Mouse (Mus musculus): ENCODE measurements around the gene Lad1. TPM values are rescaled to one million over a fixed set of nuclear protein-coding genes. Genes with fewer than 3 reads are reported as not detected.
A peak's percentile ranks its signal among the peaks of the same experiment; 100 is the strongest.

The Lad1 gene
- polyA plus RNA-seq, 1 experiment: 20.5 TPM

DNA sequence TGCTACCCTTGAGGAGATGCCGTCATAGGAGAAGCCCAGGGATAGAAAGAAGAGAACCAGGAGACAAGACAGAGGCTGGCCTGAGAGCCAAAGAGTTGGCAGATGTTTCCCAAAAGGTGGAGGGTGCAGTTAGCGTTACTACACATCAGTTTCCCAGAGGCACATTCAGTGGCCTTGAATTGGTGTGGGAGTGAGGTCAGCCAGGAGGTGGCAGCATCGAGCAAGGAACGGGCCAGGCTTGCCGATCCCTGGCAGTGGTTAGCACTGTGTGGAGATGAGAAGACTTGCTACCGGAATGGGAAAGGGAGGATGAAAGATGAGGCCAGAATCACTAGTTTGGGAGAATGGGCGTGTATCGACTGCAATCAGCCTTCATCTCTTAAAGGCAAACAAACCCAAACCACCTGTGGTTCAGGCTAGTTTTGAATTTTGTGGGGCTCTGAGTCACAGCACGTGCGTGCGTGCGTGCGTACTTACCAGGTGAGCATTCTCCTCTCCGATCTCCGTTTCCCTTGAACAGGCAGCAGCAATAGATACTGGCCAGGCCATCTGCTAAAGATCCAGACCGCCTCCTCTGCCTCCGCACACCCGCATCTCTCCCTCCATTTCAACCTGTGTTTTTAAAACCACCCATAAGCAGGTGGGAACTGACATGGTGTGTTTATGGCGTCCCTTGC, 47.3 kb downstream of the Lad1 start:
- TF ChIP-seq CTCF (IDR thresholded peaks at IDR 0.05; ENCODE audit: low read depth, low read length) (peak; percentile 98), EP300 (IDR thresholded peaks at IDR 0.05; ENCODE audit: insufficient read depth, low read depth, low read length) (no peak)
- H3K27me3 ChIP-seq (ENCODE audit: control insufficient read depth, insufficient read depth, low read length, poor library complexity, severe bottlenecking): no peaks in the 10 kb centered on the region
- H3K9me3 ChIP-seq (replicated peaks; ENCODE audit: control insufficient read depth, insufficient read depth, low read length, poor library complexity, severe bottlenecking): no peaks in the 10 kb centered on the region
- H3K36me3 ChIP-seq (ENCODE audit: control insufficient read depth, insufficient read depth, low read length, poor library complexity, severe bottlenecking): no peaks in the 10 kb centered on the region
- peak overlapping the region; percentile 37 for H3K4me3 ChIP-seq (ENCODE audit: low read depth, low read length)
- H3K9ac ChIP-seq (ENCODE audit: low read depth, poor library complexity, severe bottlenecking): no peak overlapping the region; the same call in 1 of the 2 replicates
- H3K27ac ChIP-seq (ENCODE audit: insufficient read depth, low read length): no peak overlapping the region
- H3K4me1 ChIP-seq (ENCODE audit: control insufficient read depth, insufficient read depth, low read length): no peaks in the 10 kb centered on the region

DNA sequence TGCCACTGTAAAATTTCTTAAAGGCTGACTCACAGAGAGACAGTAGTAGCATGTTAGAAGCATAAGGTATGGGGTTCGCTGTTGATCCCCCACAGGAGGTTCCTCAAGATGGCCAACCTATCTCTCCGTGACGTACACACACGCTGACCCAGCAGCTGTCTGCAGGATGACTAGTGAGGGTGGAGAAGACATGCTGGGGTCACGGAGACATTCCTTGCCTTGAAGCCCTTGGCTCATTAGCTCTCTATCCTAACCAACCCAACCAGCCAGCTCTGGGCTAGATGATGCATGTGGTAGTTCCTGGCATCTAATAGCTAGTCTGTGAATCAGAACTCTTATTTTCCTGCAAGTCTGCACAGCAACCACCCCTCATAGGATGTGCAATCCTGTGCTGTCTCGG, 50.2 kb downstream of the Lad1 start:
- Histone ChIP-seq H3K27me3 (ENCODE audit: control insufficient read depth, insufficient read depth, low read length, poor library complexity, severe bottlenecking) (no peaks in the 10 kb centered on the region), H3K36me3 (ENCODE audit: control insufficient read depth, insufficient read depth, low read length, poor library complexity, severe bottlenecking) (no peaks in the 10 kb centered on the region), H3K9me3 (replicated peaks; ENCODE audit: control insufficient read depth, insufficient read depth, low read length, poor library complexity, severe bottlenecking) (no peaks in the 10 kb centered on the region), H3K9ac (ENCODE audit: low read depth, poor library complexity, severe bottlenecking) (no peak overlapping the region), H3K4me1 (ENCODE audit: control insufficient read depth, insufficient read depth, low read length) (no peaks in the 10 kb centered on the region), H3K27ac (ENCODE audit: insufficient read depth, low read length) (no peak overlapping the region), H3K4me3 (ENCODE audit: low read depth, low read length) (no peak overlapping the region)
- TF ChIP-seq POLR2A (IDR thresholded peaks at IDR 0.05; ENCODE audit: insufficient read depth, low read length) (no peak), CTCF (IDR thresholded peaks at IDR 0.05; ENCODE audit: low read depth, low read length) (no peak), EP300 (IDR thresholded peaks at IDR 0.05; ENCODE audit: insufficient read depth, low read depth, low read length) (no peak)

DNA sequence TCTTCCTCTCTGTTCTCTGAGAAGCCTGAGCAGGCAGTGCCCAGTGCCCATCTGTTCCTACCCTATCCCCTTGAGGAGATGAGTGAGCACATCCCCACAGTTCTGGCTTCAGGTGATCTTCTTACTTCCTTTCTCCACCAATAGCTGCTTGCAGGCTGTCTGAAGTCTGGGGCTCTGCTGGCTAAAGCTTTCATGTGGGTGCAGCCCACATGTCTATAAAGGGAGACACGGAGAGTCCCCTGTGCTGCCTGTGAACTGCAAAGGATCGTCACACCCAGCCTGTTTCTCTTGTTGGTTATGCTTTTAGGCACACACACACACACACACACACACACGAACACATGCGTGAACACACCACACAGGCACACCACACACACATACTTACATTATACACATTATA, 54.6 kb downstream of the Lad1 start:
- no peak overlapping the region for H3K4me3 ChIP-seq (ENCODE audit: low read depth, low read length)
- H3K27ac ChIP-seq (ENCODE audit: insufficient read depth, low read length): no peak overlapping the region
- H3K36me3 ChIP-seq (ENCODE audit: control insufficient read depth, insufficient read depth, low read length, poor library complexity, severe bottlenecking): no peaks in the 10 kb centered on the region
- no peaks in the 10 kb centered on the region for H3K27me3 ChIP-seq (ENCODE audit: control insufficient read depth, insufficient read depth, low read length, poor library complexity, severe bottlenecking)
- H3K9me3 ChIP-seq (replicated peaks; ENCODE audit: control insufficient read depth, insufficient read depth, low read length, poor library complexity, severe bottlenecking): no peaks in the 10 kb centered on the region
- no peak overlapping the region for H3K9ac ChIP-seq (ENCODE audit: low read depth, poor library complexity, severe bottlenecking)
- H3K4me1 ChIP-seq (ENCODE audit: control insufficient read depth, insufficient read depth, low read length): no peaks in the 10 kb centered on the region
- TF ChIP-seq EP300 (IDR thresholded peaks at IDR 0.05; ENCODE audit: insufficient read depth, low read depth, low read length): no peak
- TF ChIP-seq CTCF (IDR thresholded peaks at IDR 0.05; ENCODE audit: low read depth, low read length): no peak
- no peak for TF ChIP-seq POLR2A (IDR thresholded peaks at IDR 0.05; ENCODE audit: insufficient read depth, low read length)

DNA sequence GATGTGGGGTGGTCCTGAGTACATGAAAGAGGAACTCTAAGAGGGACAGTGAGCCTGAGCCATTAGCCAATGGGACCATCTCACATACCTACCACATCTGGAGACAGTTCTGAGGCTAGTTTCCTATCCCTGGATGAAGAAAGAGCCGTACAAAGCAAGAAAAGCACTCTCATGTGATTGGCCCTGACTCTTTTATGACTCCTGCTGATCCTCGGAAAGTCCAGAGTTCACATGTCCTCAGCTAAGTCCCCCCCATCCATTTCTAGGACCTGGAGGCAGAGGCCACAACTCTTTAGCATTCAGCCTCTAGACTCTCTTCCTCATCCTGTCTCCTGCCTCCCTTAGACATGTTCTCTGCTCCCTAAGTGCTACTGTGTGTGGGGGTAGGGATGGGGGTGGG, 58.9 kb downstream of the Lad1 start:
- Histone ChIP-seq H3K9ac (ENCODE audit: low read depth, poor library complexity, severe bottlenecking) (no peak overlapping the region), H3K36me3 (ENCODE audit: control insufficient read depth, insufficient read depth, low read length, poor library complexity, severe bottlenecking) (no peaks in the 10 kb centered on the region), H3K4me3 (ENCODE audit: low read depth, low read length) (no peak overlapping the region), H3K4me1 (ENCODE audit: control insufficient read depth, insufficient read depth, low read length) (no peaks in the 10 kb centered on the region), H3K9me3 (replicated peaks; ENCODE audit: control insufficient read depth, insufficient read depth, low read length, poor library complexity, severe bottlenecking) (no peaks in the 10 kb centered on the region), H3K27me3 (ENCODE audit: control insufficient read depth, insufficient read depth, low read length, poor library complexity, severe bottlenecking) (no peaks in the 10 kb centered on the region), H3K27ac (ENCODE audit: insufficient read depth, low read length) (no peak overlapping the region)
- TF ChIP-seq EP300 (IDR thresholded peaks at IDR 0.05; ENCODE audit: insufficient read depth, low read depth, low read length) (no peak), CTCF (IDR thresholded peaks at IDR 0.05; ENCODE audit: low read depth, low read length) (no peak), POLR2A (IDR thresholded peaks at IDR 0.05; ENCODE audit: insufficient read depth, low read length) (no peak)

DNA sequence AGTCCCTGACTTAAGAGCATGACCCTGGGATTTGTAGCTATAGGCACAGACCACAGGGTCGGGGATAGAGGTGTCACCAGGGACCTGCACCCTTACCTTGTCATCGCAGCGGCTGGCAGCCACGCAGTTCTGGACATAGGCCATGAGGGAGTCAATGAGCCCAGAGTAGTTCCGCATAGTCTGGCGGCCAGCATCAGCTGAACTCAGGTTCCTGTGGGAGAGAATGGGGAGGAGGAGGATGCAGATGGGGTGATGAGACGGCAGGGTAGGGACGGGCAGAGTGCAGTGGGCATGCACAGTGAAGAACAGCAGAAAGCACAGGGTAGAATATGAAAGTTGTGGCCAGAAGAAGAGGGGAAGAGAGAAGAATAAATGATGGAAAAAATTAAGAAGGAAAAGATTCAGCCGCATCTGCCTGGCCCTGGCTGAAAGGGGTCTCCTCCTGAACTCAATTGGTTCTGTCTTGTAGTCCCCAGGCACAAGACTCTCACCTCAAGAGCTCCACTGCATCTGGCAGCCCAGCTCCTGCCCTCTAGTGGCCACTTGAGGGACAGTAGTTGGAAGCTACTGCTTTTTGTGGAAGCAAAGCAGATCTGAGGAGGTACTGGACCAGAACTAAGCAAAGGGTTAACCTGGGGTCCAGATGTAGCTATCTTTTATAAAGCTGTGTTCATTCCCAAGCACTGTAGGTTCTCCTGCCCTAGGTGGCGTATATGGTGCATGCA, 64.1 kb downstream of the Lad1 start:
- TF ChIP-seq EP300 (IDR thresholded peaks at IDR 0.05; ENCODE audit: insufficient read depth, low read depth, low read length): no peak
- no peak for TF ChIP-seq POLR2A (IDR thresholded peaks at IDR 0.05; ENCODE audit: insufficient read depth, low read length)
- peak; percentile 90 for TF ChIP-seq CTCF (IDR thresholded peaks at IDR 0.05; ENCODE audit: low read depth, low read length)

More for the DNA sequence above, 64.1 kb downstream of the Lad1 start:
- Histone ChIP-seq H3K9me3 (replicated peaks; ENCODE audit: control insufficient read depth, insufficient read depth, low read length, poor library complexity, severe bottlenecking) (no peaks in the 10 kb centered on the region), H3K27ac (ENCODE audit: insufficient read depth, low read length) (no peak overlapping the region), H3K36me3 (ENCODE audit: control insufficient read depth, insufficient read depth, low read length, poor library complexity, severe bottlenecking) (no peaks in the 10 kb centered on the region), H3K9ac (ENCODE audit: low read depth, poor library complexity, severe bottlenecking) (no peak overlapping the region), H3K4me1 (ENCODE audit: control insufficient read depth, insufficient read depth, low read length) (no peaks in the 10 kb centered on the region), H3K27me3 (ENCODE audit: control insufficient read depth, insufficient read depth, low read length, poor library complexity, severe bottlenecking) (no peaks in the 10 kb centered on the region), H3K4me3 (ENCODE audit: low read depth, low read length) (no peak overlapping the region)

Other genes with a start within 250 kb of the Lad1 start
- gene Nav1, start 211.3 kb upstream of the Lad1 start, polyA plus RNA-seq (2011; ENCODE audit: insufficient read depth, insufficient read length, low read depth, missing spikeins): 31.7 and 34.2 TPM in 2 replicates
- gene Csrp1, start 98.5 kb upstream of the Lad1 start, polyA plus RNA-seq (2011; ENCODE audit: insufficient read depth, insufficient read length, low read depth, missing spikeins): 178 and 190 TPM in 2 replicates
- 88.1 and 98.9 TPM in 2 replicates for gene Phlda3, start 52.5 kb upstream of the Lad1 start, polyA plus RNA-seq (2011; ENCODE audit: insufficient read depth, insufficient read length, low read depth, missing spikeins)
- gene Tnni1, start 39.2 kb upstream of the Lad1 start, polyA plus RNA-seq (2011; ENCODE audit: insufficient read depth, insufficient read length, low read depth, missing spikeins): 0.53 and 1.0 TPM in 2 replicates
- gene Tnnt2, start 17.8 kb downstream of the Lad1 start, polyA plus RNA-seq (2011; ENCODE audit: insufficient read depth, insufficient read length, low read depth, missing spikeins): 1.2 and 1.6 TPM in 2 replicates
- not detected in 2 replicates for gene Pkp1, start 100.6 kb downstream of the Lad1 start, polyA plus RNA-seq (2011; ENCODE audit: insufficient read depth, insufficient read length, low read depth, missing spikeins)
- gene Igfn1, start 187.7 kb downstream of the Lad1 start, polyA plus RNA-seq (2011; ENCODE audit: insufficient read depth, insufficient read length, low read depth, missing spikeins): not detected in 2 replicates
- gene Tmem9, start 189.6 kb downstream of the Lad1 start, polyA plus RNA-seq (2011; ENCODE audit: insufficient read depth, insufficient read length, low read depth, missing spikeins): 61.1 and 62.1 TPM in 2 replicates
- gene Ascl5, start 232.2 kb downstream of the Lad1 start, polyA plus RNA-seq (2011; ENCODE audit: insufficient read depth, insufficient read length, low read depth, missing spikeins): not detected in 2 replicates
- gene Cacna1s, start 234.2 kb downstream of the Lad1 start, polyA plus RNA-seq (2011; ENCODE audit: insufficient read depth, insufficient read length, low read depth, missing spikeins): 1.0 and 1.2 TPM in 2 replicates